Mouse (Mus musculus) stomach, embryonic 14.5 days (tissue): Measurements from ENCODE around the gene Pla2g4e. TPM values are rescaled to one million over a fixed set of nuclear protein-coding genes. Genes with fewer than 3 reads are reported as not detected.

Experiments used
- ATAC-seq: fragments of 200-750 bp; cut with Nextera tagmentation; 2 replicates; pipeline ENCODE4 v1.8.0; 2017; ENCODE audit warnings: low read depth, moderate TSS enrichment; ENCODE audit not compliant: insufficient number of reproducible peaks, insufficient read depth, low FRiP score
- H3K27ac ChIP-seq: fragments of 300-500 bp; sonication (generic); 2 replicates; pipeline ENCODE4 v1.5.1; 2014; ENCODE audit warnings: mild to moderate bottlenecking, low read length, moderate library complexity, mixed read lengths
- H3K27me3 ChIP-seq: fragments of 300-500 bp; sonication (generic); 2 replicates; pipeline ENCODE4 v1.6.1; 2014; ENCODE audit warnings: low read length, control low read depth, mixed read lengths; ENCODE audit not compliant: control insufficient read depth, insufficient read depth
- H3K36me3 ChIP-seq: fragments of 300-500 bp; sonication (generic); 2 replicates; pipeline ENCODE4 v1.6.1; 2014; ENCODE audit warnings: mild to moderate bottlenecking, control low read depth, low read length, moderate library complexity, mixed read lengths; ENCODE audit not compliant: control insufficient read depth, insufficient read depth
- H3K4me1 ChIP-seq: fragments of 300-500 bp; sonication (generic); 2 replicates; pipeline ENCODE4 v1.6.1; 2014; ENCODE audit warnings: low read length, control low read depth, mixed read lengths; ENCODE audit not compliant: control insufficient read depth, insufficient read depth
- H3K4me2 ChIP-seq: fragments of 300-500 bp; sonication (generic); replicated peaks from 2 replicates; pipeline ENCODE4 v1.6.1; 2014; ENCODE audit warnings: low read depth, low read length, control low read depth
- H3K4me3 ChIP-seq: fragments of 300-500 bp; sonication (generic); 2 replicates; pipeline ENCODE4 v1.5.1; 2014; ENCODE audit warnings: low read depth, low read length, control low read depth
- H3K9ac ChIP-seq: fragments of 300-500 bp; sonication (generic); replicated peaks from 2 replicates; pipeline ENCODE4 v1.6.1; 2014; ENCODE audit warnings: low read depth, mild to moderate bottlenecking, control low read depth, low read length, moderate library complexity, mixed read lengths
- H3K9me3 ChIP-seq: fragments of 300-500 bp; sonication (generic); 2 replicates; pipeline ENCODE4 v1.6.1; 2016; ENCODE audit warnings: low read depth, low read length, control low read depth; ENCODE audit not compliant: control insufficient read depth
- WGBS: fragments of 180-500 bp; shearing (Covaris S2); extraction: QIAGEN DNeasy Blood & Tissue Kit; methylation state at CpG from one replicate; pipeline ENCODE4 v1.1.7; 2014; 5-methylcytosine and 5-hydroxymethylcytosine counted together
- polyA plus RNA-seq: library from polyadenylated mRNA; unstranded; fragments of >200 nt; fragmentation: Nextera tagmentation; extraction: Ambion mirVana; gene quantifications from 2 replicates; pipeline ENCODE4 v1.2.1, GENCODE M21; 2014

The Pla2g4e gene
- polyA plus RNA-seq, 1 experiment from 2014 or later, result 0.27 TPM

- Histone ChIP-seq H3K36me3 (no peaks in the 10 kb centered on the region), H3K4me2 (no peak overlapping the region), H3K4me1 (no peaks in the 10 kb centered on the region), H3K4me3 (no peak overlapping the region), H3K9ac (no peak overlapping the region), H3K9me3 (no peaks in the 10 kb centered on the region), H3K27me3 (no peaks in the 10 kb centered on the region), H3K27ac (no peak overlapping the region)
- ATAC-seq, result no peak
- WGBS, result 35% methylated on average over 2 of the region's 2 CpGs
Measured at GRCm38 (mm10) chr2:120147364-120147763, 97.8 kb downstream of the Pla2g4e start.

GRCm38 (mm10) chr2:120146543-120146942 is 98.6 kb downstream of the Pla2g4e start:
- 73% methylated on average over 2 of the region's 2 CpGs for WGBS
- H3K4me3 ChIP-seq, result no peak overlapping the region
- no peak for ATAC-seq

GRCm38 (mm10) chr2:120144390-120144789 is 100.7 kb downstream of the Pla2g4e start:
- Histone ChIP-seq H3K9me3 (no peaks in the 10 kb centered on the region), H3K27ac (no peak overlapping the region), H3K36me3 (no peaks in the 10 kb centered on the region), H3K4me2 (no peak overlapping the region), H3K4me3 (no peak overlapping the region), H3K9ac (no peak overlapping the region), H3K4me1 (no peaks in the 10 kb centered on the region), H3K27me3 (no peaks in the 10 kb centered on the region)
- WGBS, result 87% methylated on average over 4 of the region's 4 CpGs
- no peak for ATAC-seq

More at GRCm38 (mm10) chr2:120146543-120146942, 98.6 kb downstream of the Pla2g4e start:
- no peak overlapping the region for H3K9ac ChIP-seq
- H3K36me3 ChIP-seq, result no peaks in the 10 kb centered on the region
- H3K4me1 ChIP-seq, result no peaks in the 10 kb centered on the region
- no peaks in the 10 kb centered on the region for H3K27me3 ChIP-seq
- no peak overlapping the region for H3K4me2 ChIP-seq
- H3K27ac ChIP-seq, result no peak overlapping the region
- no peaks in the 10 kb centered on the region for H3K9me3 ChIP-seq

GRCm38 (mm10) chr2:120142336-120142735 is 102.8 kb downstream of the Pla2g4e start:
- WGBS, result 75% methylated on average over 5 of the region's 5 CpGs

GRCm38 (mm10) chr2:120141671-120142070 is 103.5 kb downstream of the Pla2g4e start:
- H3K27me3 ChIP-seq, result no peaks in the 10 kb centered on the region
- 80% methylated on average over 1 of the region's 1 CpGs for WGBS
- H3K27ac ChIP-seq, result no peak overlapping the region
- H3K9ac ChIP-seq, result no peak overlapping the region
- H3K4me2 ChIP-seq, result no peak overlapping the region
- no peaks in the 10 kb centered on the region for H3K4me1 ChIP-seq
- H3K4me3 ChIP-seq, result no peak overlapping the region
- H3K9me3 ChIP-seq, result no peaks in the 10 kb centered on the region
- no peak for ATAC-seq
- no peaks in the 10 kb centered on the region for H3K36me3 ChIP-seq

More at GRCm38 (mm10) chr2:120142336-120142735, 102.8 kb downstream of the Pla2g4e start:
- Histone ChIP-seq H3K9me3 (no peaks in the 10 kb centered on the region), H3K4me1 (no peaks in the 10 kb centered on the region), H3K4me2 (no peak overlapping the region), H3K27ac (no peak overlapping the region), H3K9ac (no peak overlapping the region), H3K4me3 (no peak overlapping the region), H3K27me3 (no peaks in the 10 kb centered on the region), H3K36me3 (no peaks in the 10 kb centered on the region)
- ATAC-seq, result no peak

- Histone ChIP-seq H3K36me3 (no peaks in the 10 kb centered on the region), H3K4me1 (no peaks in the 10 kb centered on the region), H3K9ac (no peak overlapping the region), H3K27ac (no peak overlapping the region), H3K27me3 (no peaks in the 10 kb centered on the region), H3K9me3 (no peaks in the 10 kb centered on the region), H3K4me2 (no peak overlapping the region), H3K4me3 (no peak overlapping the region)
- WGBS, result 83% methylated on average over 5 of the region's 5 CpGs
- ATAC-seq, result no peak
Measured at GRCm38 (mm10) chr2:120140326-120140725, 104.8 kb downstream of the Pla2g4e start.

GRCm38 (mm10) chr2:120139091-120139490 is 106.0 kb downstream of the Pla2g4e start:
- ATAC-seq, result no peak
- Histone ChIP-seq H3K4me2 (no peak overlapping the region), H3K4me3 (no peak overlapping the region), H3K9ac (no peak overlapping the region), H3K27ac (no peak overlapping the region), H3K9me3 (no peaks in the 10 kb centered on the region), H3K27me3 (no peaks in the 10 kb centered on the region), H3K36me3 (no peaks in the 10 kb centered on the region), H3K4me1 (no peaks in the 10 kb centered on the region)
- 83% methylated on average over 1 of the region's 1 CpGs for WGBS

- Histone ChIP-seq H3K27me3 (no peaks in the 10 kb centered on the region), H3K4me2 (no peak overlapping the region), H3K36me3 (no peaks in the 10 kb centered on the region), H3K9me3 (no peaks in the 10 kb centered on the region), H3K9ac (no peak overlapping the region), H3K27ac (no peak overlapping the region), H3K4me3 (no peak overlapping the region), H3K4me1 (no peaks in the 10 kb centered on the region)
- 69% methylated on average over 5 of the region's 5 CpGs for WGBS
- no peak for ATAC-seq
Measured at GRCm38 (mm10) chr2:120137281-120137680, 107.9 kb downstream of the Pla2g4e start.

GRCm38 (mm10) chr2:120134453-120135075 is 110.6 kb downstream of the Pla2g4e start:
- H3K4me1 ChIP-seq, result peaks cover 4% of the 10 kb centered on the region; the same call in 1 of the 2 replicates
- no peak overlapping the region for H3K4me3 ChIP-seq
- no peaks in the 10 kb centered on the region for H3K9me3 ChIP-seq
- no peaks in the 10 kb centered on the region for H3K27me3 ChIP-seq
- no peaks in the 10 kb centered on the region for H3K36me3 ChIP-seq
- no peak overlapping the region for H3K4me2 ChIP-seq
- no peak overlapping the region for H3K9ac ChIP-seq
- no peak overlapping the region for H3K27ac ChIP-seq
- no peak for ATAC-seq
